Mouse (Mus musculus) ovary, adult 2 months (tissue): ENCODE measurements around the gene Eid1. TPM values are rescaled to one million over a fixed set of nuclear protein-coding genes. Genes with fewer than 3 reads are reported as not detected.

Experiments
- polyA plus RNA-seq: library from polyadenylated mRNA; depleted of rRNA; stranded (reverse); fragments of >200 nt; gene quantifications from 2 replicates; pipeline ENCODE4 v1.2.3, GENCODE M21; 2012; rRNA removed

The Eid1 gene
- 25.3 and 35.3 TPM in 2 replicates for polyA plus RNA-seq

DNA sequence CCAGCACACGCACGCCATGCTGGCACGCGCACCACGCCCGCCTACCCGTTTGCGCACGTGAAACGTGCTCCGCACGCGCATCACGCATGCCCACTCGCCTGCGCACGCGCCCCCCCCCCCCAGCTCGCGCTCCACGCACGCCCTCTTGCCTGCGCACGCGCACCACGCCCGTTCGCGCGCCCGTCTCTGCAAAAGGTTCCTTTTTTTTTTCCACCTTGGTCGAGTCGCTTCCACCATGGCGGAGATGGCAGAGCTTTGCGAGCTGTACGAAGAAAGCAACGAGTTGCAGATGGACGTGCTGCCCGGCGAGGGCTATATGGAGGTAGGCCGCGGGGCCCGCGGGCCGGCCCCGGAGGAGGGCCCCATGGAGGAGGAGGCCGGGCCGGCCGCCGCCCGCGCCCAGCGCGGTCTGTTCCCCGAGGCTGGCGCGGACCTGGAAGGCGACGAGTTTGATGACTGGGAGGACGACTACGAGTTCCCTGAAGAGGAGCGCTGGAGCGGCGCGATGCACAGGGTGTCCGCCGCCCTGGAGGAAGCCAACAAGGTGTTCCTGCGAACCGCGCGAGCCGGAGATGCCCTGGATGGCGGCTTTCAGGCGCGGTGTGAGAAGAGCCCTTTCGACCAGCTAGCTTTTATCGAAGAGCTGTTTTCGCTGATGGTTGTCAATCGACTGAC lies at the start of gene Eid1:
Gene Eid1 (plus strand): TSS at position 139 of the 675 bp plus-strand sequence.

DNA sequence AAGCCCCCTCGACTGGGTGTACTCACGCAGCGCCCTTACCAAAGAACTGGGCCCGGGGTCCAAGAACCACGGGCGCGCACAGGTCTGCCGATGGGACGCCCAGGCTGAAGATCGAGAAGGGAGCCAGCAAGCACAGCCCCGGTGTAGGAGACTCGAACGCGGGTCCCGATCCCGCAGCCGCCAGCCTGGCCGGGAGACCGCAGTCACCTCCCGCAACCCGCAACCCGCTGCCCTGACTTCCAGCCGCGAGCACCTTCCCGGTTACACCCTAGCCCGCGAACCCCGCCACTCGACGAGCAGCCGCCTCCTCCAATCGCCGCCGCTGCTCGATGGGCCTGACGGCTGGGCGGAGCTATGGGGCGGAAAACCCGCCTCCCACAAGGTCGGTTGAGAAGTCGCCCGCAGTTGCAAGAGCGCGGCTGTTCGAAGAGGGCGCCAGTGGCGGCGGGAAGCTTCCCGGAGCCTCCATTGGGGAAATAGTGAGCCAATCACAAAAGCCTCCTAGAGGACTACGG lies 48.0 kb upstream of the Eid1 start, which contains the start of gene Cep152:
Gene Cep152 (minus strand): TSS at position 277 of the 515 bp plus-strand sequence.

DNA sequence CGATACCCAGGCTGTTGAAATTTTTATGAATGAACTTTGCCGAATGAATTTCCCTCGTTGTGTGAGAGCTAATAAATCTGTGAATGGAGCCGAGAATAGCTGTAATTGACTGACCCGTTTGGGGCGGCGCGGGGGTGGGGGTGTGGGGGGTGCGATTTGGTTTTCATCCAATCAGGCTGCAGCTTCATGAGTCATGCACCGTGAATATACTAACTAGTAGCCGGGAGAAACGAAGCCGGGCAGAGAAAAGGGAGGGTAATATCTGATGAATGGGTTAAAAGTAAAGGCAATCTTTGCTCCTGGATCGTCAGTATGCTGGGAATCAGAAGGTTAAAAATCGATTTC lies 51.2 kb downstream of the Eid1 start, which contains the start of gene Shc4:
Gene Shc4 (minus strand): TSS at position 63 of the 345 bp plus-strand sequence.

Other genes starting within 250 kb of the Eid1 start
- gene Gm9913, start 168.0 kb upstream of the Eid1 start, polyA plus RNA-seq: 0.38 and 0.75 TPM in 2 replicates
- gene Fbn1, start 165.1 kb upstream of the Eid1 start, polyA plus RNA-seq: 24.9 and 26.5 TPM in 2 replicates
- gene Cep152, start 48.0 kb upstream of the Eid1 start, polyA plus RNA-seq: 1.2 and 1.3 TPM in 2 replicates
- 0.29 and 0.50 TPM in 2 replicates for gene Shc4, start 51.1 kb downstream of the Eid1 start, polyA plus RNA-seq
- 8.7 and 8.9 TPM in 2 replicates for gene Secisbp2l, start 109.8 kb downstream of the Eid1 start, polyA plus RNA-seq
- 18.8 and 19.2 TPM in 2 replicates for gene Galk2, start 186.0 kb downstream of the Eid1 start, polyA plus RNA-seq
- 2.9 and 3.5 TPM in 2 replicates for gene Cops2, start 186.0 kb downstream of the Eid1 start, polyA plus RNA-seq